Mouse (Mus musculus) E14TG2a.4 (cell line): ENCODE measurements around the gene Marc1.

Source experiments
- CTCF ChIP-seq: conservative IDR thresholded peaks from 2 replicates; pipeline ENCODE4 v1.5.1; 2014; ENCODE audit warnings: low read length
- NANOG ChIP-seq: IDR thresholded peaks from 2 replicates; pipeline ENCODE4 v1.6.1; 2014; ENCODE audit warnings: borderline replicate concordance, low read length, mixed read lengths
- POU5F1 ChIP-seq: IDR thresholded peaks from 2 replicates; pipeline ENCODE4 v1.6.1; 2014; ENCODE audit warnings: low read length, borderline replicate concordance

- TF ChIP-seq CTCF (no peak), NANOG (no peak), POU5F1 (no peak)
Observed at GRCm38 (mm10) chr1:184853922-184854321, 42.8 kb upstream of the Marc1 start.
